Mouse (Mus musculus) urinary bladder, postnatal 4 days (tissue): ENCODE data around the gene Tulp2.

ENCODE experiments used
- DNase-seq, 2 experiments: peaks; one replicate each; pipeline ENCODE4 v3.0.0; 2021 to 2022; ENCODE audit warnings: low spot score in 2 of 2

Gene Tulp2

DNA sequence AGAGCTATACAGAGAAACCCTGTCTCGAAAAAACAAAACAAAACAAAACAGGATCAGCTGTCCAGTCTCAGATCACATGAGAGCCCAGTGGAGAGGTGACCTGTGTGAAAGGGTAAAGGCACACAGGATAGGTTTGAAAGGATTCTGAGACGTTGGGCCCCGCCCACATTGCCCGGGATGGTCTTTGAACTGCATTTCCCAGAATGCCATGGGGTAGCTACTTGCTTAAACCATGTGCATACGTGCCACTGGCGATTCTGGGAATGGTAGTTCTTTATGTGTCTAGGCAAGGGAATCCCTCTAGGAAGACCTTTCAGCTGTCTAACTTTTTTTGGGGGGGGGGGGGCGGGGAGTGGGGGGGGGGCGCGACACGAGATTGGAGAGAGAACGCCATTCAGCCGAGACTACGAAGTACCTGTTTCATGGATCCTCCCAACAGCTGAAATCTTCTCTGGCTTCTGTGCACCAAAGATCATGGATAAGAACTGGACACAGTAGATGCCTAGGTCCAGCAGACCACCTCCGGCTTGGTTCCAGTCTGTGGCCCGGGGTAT, at the start of gene Tulp2:
Tulp2 (plus strand) TSS at position 504 of the 554 bp plus-strand sequence.
- no peak for DNase-seq

DNA sequence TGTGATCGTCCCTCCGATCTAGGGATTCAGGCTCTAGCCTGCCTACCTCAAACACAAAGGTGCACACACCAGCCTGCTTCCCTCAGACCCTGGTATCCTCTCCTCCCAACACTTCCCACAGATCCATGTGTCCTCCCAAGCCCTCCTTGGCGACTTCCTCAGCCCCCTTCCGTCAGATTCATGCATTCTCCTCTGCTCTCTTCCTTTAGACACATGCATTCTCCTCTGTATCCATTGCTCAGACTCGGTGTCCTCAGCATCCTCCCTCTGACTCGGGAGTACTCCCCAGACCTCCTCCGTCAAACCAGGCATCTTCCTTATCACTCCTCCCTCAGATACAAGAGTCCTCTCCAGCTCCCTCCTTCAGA, 47.9 kb upstream of the Tulp2 start:
- DNase-seq = no peak

DNA sequence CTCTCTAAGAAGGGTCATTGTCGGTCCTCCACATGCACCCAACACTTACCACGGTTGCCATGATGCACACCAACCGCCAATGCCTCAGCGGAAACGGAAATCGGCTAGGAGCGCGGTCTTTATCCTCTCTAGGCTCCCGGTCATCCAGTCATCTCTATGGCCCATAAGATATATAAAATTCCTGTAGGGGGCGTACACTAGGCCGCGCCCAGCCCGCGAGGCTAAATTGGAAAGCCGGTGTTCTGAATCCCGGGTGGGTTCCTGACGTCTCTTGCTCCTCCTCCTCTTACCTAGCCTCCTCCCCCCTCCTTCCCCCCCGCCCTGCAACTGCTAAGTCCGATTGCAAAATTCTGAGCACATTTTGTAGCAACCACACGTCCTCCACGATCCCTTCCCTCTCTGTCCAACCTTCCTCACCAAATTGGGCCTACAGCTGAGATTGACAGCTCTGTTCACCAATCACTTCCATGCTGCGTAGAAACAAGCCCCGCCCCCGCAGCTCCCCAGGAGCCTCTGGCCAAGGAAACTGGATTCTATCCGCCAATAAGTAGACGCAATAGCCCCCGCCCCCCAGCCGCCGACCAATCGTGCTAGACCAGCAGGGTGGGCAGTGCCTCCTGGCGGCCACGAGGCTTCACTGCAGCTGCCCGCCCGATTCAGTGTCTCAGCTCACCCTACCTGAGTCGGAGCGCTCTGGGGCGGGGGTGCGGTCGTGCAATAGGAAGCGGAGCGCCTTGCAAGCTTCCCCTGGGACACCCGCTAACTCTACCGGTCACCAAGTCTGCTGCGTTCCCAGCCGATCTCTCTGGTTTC, 47.3 kb upstream of the Tulp2 start, which contains the start of gene Gys1:
Gys1 (plus strand) TSS at position 642 of the 813 bp plus-strand sequence.
- DNase-seq = peak; percentile 100

DNA sequence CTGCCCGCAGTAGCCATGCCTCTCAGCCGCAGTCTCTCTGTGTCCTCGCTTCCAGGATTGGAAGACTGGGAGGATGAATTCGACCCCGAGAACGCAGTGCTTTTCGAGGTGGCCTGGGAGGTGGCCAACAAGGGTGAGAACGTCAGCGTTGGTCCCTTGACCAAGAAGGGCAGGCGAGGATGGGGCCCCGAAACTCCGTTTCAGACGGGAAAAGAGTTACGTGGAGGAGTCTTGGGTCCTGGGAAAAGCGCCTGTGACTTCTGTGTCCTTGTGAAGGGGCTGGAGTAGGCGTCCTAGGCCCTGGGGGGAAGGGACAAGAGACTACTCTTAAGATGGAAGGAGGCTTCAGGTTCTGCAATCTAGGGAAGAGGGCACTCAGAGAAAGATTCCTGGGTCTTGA, 46.6 kb upstream of the Tulp2 start:
- no peak for DNase-seq

- no peak for DNase-seq
Measured at GRCm38 (mm10) chr7:45436444-45436843, 45.2 kb upstream of the Tulp2 start.

- DNase-seq = no peak
Measured at GRCm38 (mm10) chr7:45437046-45437445, 44.6 kb upstream of the Tulp2 start.

GRCm38 (mm10) chr7:45437521-45438276, 44.0 kb upstream of the Tulp2 start, which contains the start of gene Ruvbl2:
Gene Ruvbl2 (minus strand): TSS chr7:45438096.
- no peak for DNase-seq

DNA sequence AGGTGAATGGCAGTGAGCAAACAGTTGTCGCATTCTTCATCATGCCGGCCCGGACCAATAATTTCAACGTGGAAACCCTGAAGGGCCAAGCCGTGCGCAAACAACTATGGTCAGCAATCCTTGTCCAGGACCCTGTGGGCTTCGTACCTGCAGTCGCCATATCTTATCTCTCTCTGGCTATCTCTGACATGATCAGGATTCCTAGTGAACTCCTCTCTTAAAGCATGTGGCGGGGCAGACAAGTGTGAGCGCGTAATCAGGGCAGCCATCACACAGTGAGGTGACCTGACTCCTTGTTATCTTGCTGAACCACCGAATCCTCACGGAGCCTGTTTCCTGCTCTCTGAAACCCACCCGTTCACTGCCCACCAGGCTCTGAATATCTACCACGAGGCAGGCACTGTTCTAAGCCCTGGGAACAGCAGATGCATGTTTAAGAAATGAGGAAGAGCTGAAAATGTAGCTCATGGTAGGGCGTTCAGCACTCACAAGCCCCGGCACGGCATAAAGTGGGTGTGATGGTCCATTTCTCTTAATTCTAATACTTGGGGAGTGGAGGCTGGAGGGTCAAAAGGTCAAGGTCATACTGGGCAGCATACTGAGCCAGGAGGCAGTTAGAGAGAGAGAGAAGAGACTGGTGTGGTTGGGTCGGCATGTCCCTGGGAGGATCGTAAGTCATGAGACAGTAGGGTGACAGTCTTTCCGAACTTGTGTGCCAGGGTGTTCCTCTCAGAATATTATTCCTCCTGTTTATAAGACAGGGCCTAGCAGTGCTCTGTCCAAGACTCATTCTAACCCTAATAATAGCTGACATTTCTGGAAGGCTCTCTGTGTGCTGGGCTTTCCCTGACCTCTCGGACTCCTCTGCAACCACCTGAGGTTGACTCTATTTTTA, 37.9 kb upstream of the Tulp2 start:
- no peak for DNase-seq

DNA sequence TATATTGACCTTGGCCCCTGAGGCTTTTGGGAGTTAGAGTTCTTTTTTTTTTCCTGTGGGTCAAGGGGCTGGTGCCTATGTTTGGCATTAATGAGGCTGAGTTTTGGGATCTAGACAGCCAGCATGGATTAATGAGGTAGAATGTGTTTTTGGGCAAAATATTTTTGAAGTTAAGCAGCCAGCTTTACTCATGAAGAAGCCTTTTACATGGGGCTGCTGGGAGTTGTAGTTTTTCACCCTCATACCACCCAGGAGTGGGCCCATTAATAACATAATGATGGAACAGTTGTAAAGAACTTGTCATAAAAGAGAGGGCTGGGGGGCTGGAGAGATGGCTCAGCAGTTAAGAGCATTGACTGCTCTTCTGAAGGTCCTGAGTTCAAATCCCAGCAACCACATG, 35.1 kb upstream of the Tulp2 start:
- no peak for DNase-seq

DNA sequence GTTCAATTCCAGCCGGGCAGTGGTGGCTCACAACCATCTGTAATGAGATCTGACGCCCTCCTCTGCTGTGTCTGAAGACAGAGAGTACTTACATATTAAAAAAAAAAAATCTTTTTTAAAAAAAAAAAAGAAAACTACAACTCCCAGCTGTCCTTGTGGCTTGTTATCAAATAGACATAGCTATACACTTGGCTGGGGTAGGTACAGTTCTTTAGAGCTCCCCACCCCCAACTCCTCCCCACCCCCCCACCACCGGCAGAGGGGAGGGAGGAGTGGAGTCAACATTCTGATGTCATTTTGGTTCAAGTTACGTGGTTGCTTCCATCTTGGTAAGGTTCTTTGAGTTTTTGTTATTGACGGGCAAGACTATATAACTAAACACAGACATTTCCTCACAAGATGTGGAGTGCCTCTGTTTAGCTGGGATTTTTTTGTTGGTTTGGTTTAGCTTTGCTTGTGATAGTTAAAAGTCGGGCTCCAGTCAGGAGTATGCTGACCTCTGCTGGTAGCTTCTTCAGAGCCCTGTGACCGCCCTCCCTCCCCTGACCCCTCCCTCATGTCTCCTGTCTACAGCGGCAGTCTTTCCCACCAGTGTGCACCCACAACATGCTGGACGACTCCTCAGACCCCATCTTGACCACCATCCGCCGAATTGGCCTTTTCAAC, 34.2 kb upstream of the Tulp2 start:
- no peak for DNase-seq

- DNase-seq = no peak
Measured at GRCm38 (mm10) chr7:45449974-45450373, 31.7 kb upstream of the Tulp2 start.

DNA sequence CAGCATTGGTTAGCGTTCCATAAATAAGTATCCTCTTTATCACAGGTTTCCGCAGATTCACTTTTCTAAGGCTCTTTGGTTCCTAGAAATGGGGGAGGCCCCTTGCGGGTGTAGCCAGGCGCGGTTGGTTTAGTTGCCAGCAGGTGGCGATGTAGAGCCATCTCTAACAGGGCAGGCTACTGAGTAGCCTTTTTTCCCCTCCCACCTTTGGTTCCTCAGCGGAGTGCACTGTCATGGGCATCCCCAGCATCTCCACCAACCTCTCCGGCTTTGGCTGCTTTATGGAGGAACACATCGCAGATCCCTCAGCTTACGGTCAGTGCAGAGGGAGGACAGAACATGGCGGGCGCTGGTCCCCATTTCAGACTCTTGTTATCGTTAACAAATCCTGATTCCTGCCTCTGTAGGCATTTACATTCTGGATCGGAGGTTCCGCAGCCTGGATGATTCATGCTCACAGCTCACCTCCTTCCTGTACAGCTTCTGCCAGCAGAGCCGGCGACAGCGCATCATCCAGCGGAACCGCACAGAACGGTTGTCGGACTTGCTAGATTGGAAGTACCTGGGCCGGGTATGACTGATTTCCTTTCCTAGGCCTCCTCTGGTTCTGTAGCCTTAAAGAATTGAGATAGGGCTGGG, 30.2 kb upstream of the Tulp2 start:
- DNase-seq = peak; percentile 71 to 89

GRCm38 (mm10) chr7:45454971-45455370, 26.7 kb upstream of the Tulp2 start:
- peak in 1 of 2 experiments; percentile 17 for DNase-seq

DNA sequence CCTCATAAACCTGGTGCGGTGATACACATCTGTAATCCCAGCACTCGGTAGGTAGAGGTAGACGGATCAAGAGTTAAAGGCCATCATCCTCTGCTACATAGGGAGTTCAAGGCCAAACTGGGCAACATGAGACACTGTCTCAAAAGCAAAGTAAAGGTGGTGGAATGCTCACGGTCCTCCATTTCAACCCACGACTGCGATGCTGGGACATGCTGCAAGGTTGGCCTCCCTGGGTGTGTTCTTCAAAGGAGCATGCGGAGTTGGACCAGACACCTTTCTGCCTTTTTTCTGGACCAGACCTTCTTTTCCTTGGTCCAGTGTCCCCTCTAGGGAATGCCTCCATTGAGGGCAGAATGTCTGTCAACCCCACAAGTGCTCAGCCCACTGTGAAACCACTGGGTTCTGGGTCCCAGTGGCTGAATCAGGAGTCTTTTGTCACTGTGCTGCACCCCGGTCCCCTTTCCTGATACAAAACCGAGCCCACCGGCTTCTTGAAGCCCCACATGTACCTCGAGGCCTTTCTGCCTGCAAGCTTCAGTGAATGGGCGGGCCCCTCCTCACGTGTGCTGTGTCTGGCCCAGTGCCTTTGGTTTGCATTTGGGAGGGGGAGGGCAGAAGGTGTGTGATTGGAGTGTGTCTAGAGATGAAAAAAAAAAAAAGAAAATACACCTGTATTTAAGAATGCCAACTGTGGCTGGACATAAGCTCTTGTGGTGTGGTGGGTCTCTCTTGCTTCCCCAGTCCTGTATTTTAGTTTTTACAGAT, 25.6 kb upstream of the Tulp2 start:
- DNase-seq = peak in 1 of 2 experiments; percentile 18

DNA sequence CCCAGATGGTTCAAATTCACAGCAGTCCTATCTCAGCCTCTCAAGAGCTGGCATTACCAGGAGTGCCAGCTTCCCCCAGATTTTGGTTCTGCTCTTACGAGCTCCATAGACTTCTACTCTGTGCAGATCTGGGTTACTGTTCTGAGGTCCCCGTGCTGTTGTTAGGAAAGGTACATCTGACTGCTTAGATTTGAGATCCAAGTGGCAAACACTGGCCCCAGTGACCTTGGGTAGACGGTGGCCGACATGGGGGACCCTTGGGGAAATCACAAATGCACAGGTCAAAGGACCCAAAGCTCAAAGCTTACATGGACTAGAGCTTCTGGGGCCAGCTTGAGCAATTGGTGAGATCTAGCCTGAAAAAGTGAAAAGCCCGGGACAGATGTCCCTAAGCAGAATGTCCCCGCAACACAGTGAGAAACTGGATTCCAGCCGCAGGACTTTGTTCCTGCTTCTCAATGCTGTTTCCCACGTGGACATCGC, 24.9 kb upstream of the Tulp2 start:
- DNase-seq = peak in 1 of 2 experiments; percentile 22

GRCm38 (mm10) chr7:45457204-45458060, 24.2 kb upstream of the Tulp2 start:
- no peak for DNase-seq

- DNase-seq = peak; percentile 73 to 83
Measured at GRCm38 (mm10) chr7:45458748-45459563, 22.7 kb upstream of the Tulp2 start.
